Mouse (Mus musculus): ENCODE measurements around the gene Cd40. TPM values are rescaled to one million over a fixed set of nuclear protein-coding genes. Genes with fewer than 3 reads are reported as not detected.

Cd40 gene
- polyA plus RNA-seq, 1 experiment from 2014 or later: 6.3 TPM

- H3K4me3 ChIP-seq: no peak overlapping the region
- 0 out of 2 replicates have a peak, but pooled peaks cover 5% of the 10 kb centered on the region for H3K4me1 ChIP-seq
- no peak for ATAC-seq (replicated peaks)
- no peak overlapping the region for H3K4me2 ChIP-seq
- no peaks in the 10 kb centered on the region for H3K9me3 ChIP-seq
- H3K36me3 ChIP-seq (replicated peaks): no peaks in the 10 kb centered on the region
- no peak overlapping the region for H3K9ac ChIP-seq
- 84% methylated on average over 9 of the region's 9 CpGs for WGBS
- H3K27ac ChIP-seq: no peak overlapping the region
- H3K27me3 ChIP-seq (replicated peaks): 0 out of 2 replicates have a peak, but pooled peaks cover 4% of the 10 kb centered on the region
These were observed 65.3 kb downstream of the Cd40 start for GRCm38 (mm10) chr2:165120765-165121164.

- Histone ChIP-seq H3K4me3 (no peak overlapping the region), H3K9me3 (no peaks in the 10 kb centered on the region), H3K4me1 (0 out of 2 replicates have a peak, but pooled peaks cover 5% of the 10 kb centered on the region), H3K27ac (no peak overlapping the region), H3K27me3 (replicated peaks) (0 out of 2 replicates have a peak, but pooled peaks cover under 1% of the 10 kb centered on the region), H3K36me3 (replicated peaks) (no peaks in the 10 kb centered on the region), H3K4me2 (no peak overlapping the region), H3K9ac (no peak overlapping the region)
- no peak for ATAC-seq (replicated peaks)
- 35% methylated on average over 10 of the region's 10 CpGs for WGBS
These were observed 65.9 kb downstream of the Cd40 start for GRCm38 (mm10) chr2:165121206-165121840.

Other genes with a start within 250 kb of the Cd40 start
- gene Zswim1, start 232.9 kb upstream of the Cd40 start, polyA plus RNA-seq (2015; fragmentation: Nextera tagmentation; extraction: Ambion mirVana): 28.3 and 31.3 TPM in 2 replicates
- not detected in 2 replicates for gene Spata25, start 227.1 kb upstream of the Cd40 start, polyA plus RNA-seq (2015; fragmentation: Nextera tagmentation; extraction: Ambion mirVana)
- 101 and 109 TPM in 2 replicates for gene Ctsa, start 222.8 kb upstream of the Cd40 start, polyA plus RNA-seq (2015; fragmentation: Nextera tagmentation; extraction: Ambion mirVana)
- 6.4 and 6.6 TPM in 2 replicates for gene Neurl2, start 222.2 kb upstream of the Cd40 start, polyA plus RNA-seq (2015; fragmentation: Nextera tagmentation; extraction: Ambion mirVana)
- 105 and 121 TPM in 2 replicates for gene Pltp, start 197.9 kb upstream of the Cd40 start, polyA plus RNA-seq (2015; fragmentation: Nextera tagmentation; extraction: Ambion mirVana)
- 85.3 and 93.1 TPM in 2 replicates for gene Pcif1, start 176.3 kb upstream of the Cd40 start, polyA plus RNA-seq (2015; fragmentation: Nextera tagmentation; extraction: Ambion mirVana)
- gene Zfp335, start 143.9 kb upstream of the Cd40 start, polyA plus RNA-seq (2015; fragmentation: Nextera tagmentation; extraction: Ambion mirVana): 17.8 and 18.9 TPM in 2 replicates
- 28.9 and 34.3 TPM in 2 replicates for gene Mmp9, start 114.8 kb upstream of the Cd40 start, polyA plus RNA-seq (2015; fragmentation: Nextera tagmentation; extraction: Ambion mirVana)
- 63.8 and 64.0 TPM in 2 replicates for gene Slc12a5, start 94.8 kb upstream of the Cd40 start, polyA plus RNA-seq (2015; fragmentation: Nextera tagmentation; extraction: Ambion mirVana)
- 123 and 126 TPM in 2 replicates for gene Ncoa5, start 20.8 kb upstream of the Cd40 start, polyA plus RNA-seq (2015; fragmentation: Nextera tagmentation; extraction: Ambion mirVana)
- gene 1700025C18Rik, start 35.1 kb downstream of the Cd40 start, polyA plus RNA-seq (2015; fragmentation: Nextera tagmentation; extraction: Ambion mirVana): not detected in 2 replicates
- 20.8 and 21.2 TPM in 2 replicates for gene Cdh22, start 179.2 kb downstream of the Cd40 start, polyA plus RNA-seq (2015; fragmentation: Nextera tagmentation; extraction: Ambion mirVana)
- 72.8 and 74.1 TPM in 2 replicates for gene Slc35c2, start 232.2 kb downstream of the Cd40 start, polyA plus RNA-seq (2015; fragmentation: Nextera tagmentation; extraction: Ambion mirVana)

Data from midbrain, embryonic 15.5 days (tissue).